Mouse (Mus musculus): ENCODE measurements around the gene Atoh8.

GRCm38 (mm10) chr6:72232870-72233269, 2.5 kb downstream of the Atoh8 start:
- TF ChIP-seq CTCF (IDR thresholded peaks at IDR 0.05; ENCODE audit: low read depth) (no peak), EP300 (IDR thresholded peaks at IDR 0.05; ENCODE audit: low read depth) (no peak)
